Mouse (Mus musculus): ENCODE measurements around the gene Ankrd63. TPM values are rescaled to one million over a fixed set of nuclear protein-coding genes. Genes with fewer than 3 reads are reported as not detected.

Gene Ankrd63
- polyA plus RNA-seq, 1 experiment from 2014 or later, result not detected

- DNase-seq (ENCODE audit: low spot score), result no peak
- Histone ChIP-seq H3K27me3 (ENCODE audit: control insufficient read depth, insufficient read depth, low read length) (peaks cover 6% of the 10 kb centered on the region; the same call in 1 of the 2 replicates), H3K4me3 (ENCODE audit: low read depth, low read length) (no peak overlapping the region), H3K9ac (ENCODE audit: low read length) (no peak overlapping the region), H3K36me3 (ENCODE audit: control insufficient read depth, insufficient read depth, low read length) (no peaks in the 10 kb centered on the region), H3K27ac (replicated peaks; ENCODE audit: low read depth, low read length) (no peak overlapping the region), H3K9me3 (ENCODE audit: control insufficient read depth, low read length) (no peaks in the 10 kb centered on the region), H3K4me2 (ENCODE audit: low read depth, severe bottlenecking) (no peak overlapping the region), H3K4me1 (ENCODE audit: control insufficient read depth, insufficient read depth, low read length) (peaks cover 11% of the 10 kb centered on the region)
- ATAC-seq (ENCODE audit: insufficient number of reproducible peaks, low FRiP score, low TSS enrichment, low read depth), result no peak
- 27% methylated on average over 8 of the region's 8 CpGs for WGBS
Measured at GRCm38 (mm10) chr2:118729816-118730621, 26.3 kb upstream of the Ankrd63 start.

DNA sequence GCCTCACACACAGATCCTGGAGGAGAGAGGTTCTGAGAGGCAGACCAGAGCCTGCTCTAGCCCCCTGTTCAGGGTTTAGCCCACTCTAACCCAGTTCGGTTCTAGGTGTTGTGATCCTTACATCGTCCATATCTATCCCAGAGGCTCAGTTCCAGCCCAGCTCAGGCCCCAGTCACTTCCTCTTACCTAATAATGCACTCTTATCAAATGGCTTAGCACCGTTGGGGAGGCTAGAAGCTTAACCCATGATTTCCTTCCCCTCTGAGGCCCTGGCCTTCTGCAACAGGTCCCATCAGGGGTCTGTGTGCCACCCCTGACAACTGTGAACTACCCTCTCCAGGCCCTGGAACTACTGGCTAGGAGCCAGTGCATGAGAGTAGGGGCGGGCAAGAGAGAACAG is 25.4 kb upstream of the Ankrd63 start:
- no peak overlapping the region for H3K4me2 ChIP-seq (ENCODE audit: low read depth, severe bottlenecking)
- H3K9ac ChIP-seq (ENCODE audit: low read length), result 0 out of 2 replicates have a peak overlapping the region, but pooled peaks have one; percentile 22
- no peak overlapping the region for H3K27ac ChIP-seq (replicated peaks; ENCODE audit: low read depth, low read length)
- no peaks in the 10 kb centered on the region for H3K9me3 ChIP-seq (ENCODE audit: control insufficient read depth, low read length)
- 35% methylated on average over 4 of the region's 4 CpGs for WGBS
- no peaks in the 10 kb centered on the region for H3K36me3 ChIP-seq (ENCODE audit: control insufficient read depth, insufficient read depth, low read length)
- DNase-seq (ENCODE audit: low spot score) (no peak), ATAC-seq (ENCODE audit: insufficient number of reproducible peaks, low FRiP score, low TSS enrichment, low read depth) (no peak)
- H3K4me3 ChIP-seq (ENCODE audit: low read depth, low read length), result no peak overlapping the region
- peaks cover 11% of the 10 kb centered on the region for H3K4me1 ChIP-seq (ENCODE audit: control insufficient read depth, insufficient read depth, low read length)
- H3K27me3 ChIP-seq (ENCODE audit: control insufficient read depth, insufficient read depth, low read length), result peaks cover 6% of the 10 kb centered on the region; the same call in 1 of the 2 replicates

GRCm38 (mm10) chr2:118728337-118728736 is 24.6 kb upstream of the Ankrd63 start, which contains the start of gene Plcb2:
Gene Plcb2, minus strand, starts transcription at chr2:118728438.
- 9% methylated on average over 7 of the region's 7 CpGs for WGBS
- peak; percentile 54; the same call in 1 of the 2 replicates for ATAC-seq (ENCODE audit: insufficient number of reproducible peaks, low FRiP score, low TSS enrichment, low read depth)
- H3K4me3 ChIP-seq (ENCODE audit: low read depth, low read length), result no peak within 1 kb of the TSS
- H3K4me1 ChIP-seq (ENCODE audit: control insufficient read depth, insufficient read depth, low read length), result peaks cover 11% of the 10 kb centered on the region
- DNase-seq (ENCODE audit: low spot score), result no peak
- H3K9me3 ChIP-seq (ENCODE audit: control insufficient read depth, low read length), result no peaks in the 10 kb centered on the region
- H3K27me3 ChIP-seq (ENCODE audit: control insufficient read depth, insufficient read depth, low read length), result peaks cover 6% of the 10 kb centered on the region; the same call in 1 of the 2 replicates
- no peak within 1 kb of the TSS for H3K27ac ChIP-seq (replicated peaks; ENCODE audit: low read depth, low read length)
- 0 out of 2 replicates have a peak within 1 kb of the TSS, but pooled peaks have one; percentile 22 for H3K9ac ChIP-seq (ENCODE audit: low read length)
- no peak within 1 kb of the TSS for H3K4me2 ChIP-seq (ENCODE audit: low read depth, severe bottlenecking)
- H3K36me3 ChIP-seq (ENCODE audit: control insufficient read depth, insufficient read depth, low read length), result no peaks in the 10 kb centered on the region

DNA sequence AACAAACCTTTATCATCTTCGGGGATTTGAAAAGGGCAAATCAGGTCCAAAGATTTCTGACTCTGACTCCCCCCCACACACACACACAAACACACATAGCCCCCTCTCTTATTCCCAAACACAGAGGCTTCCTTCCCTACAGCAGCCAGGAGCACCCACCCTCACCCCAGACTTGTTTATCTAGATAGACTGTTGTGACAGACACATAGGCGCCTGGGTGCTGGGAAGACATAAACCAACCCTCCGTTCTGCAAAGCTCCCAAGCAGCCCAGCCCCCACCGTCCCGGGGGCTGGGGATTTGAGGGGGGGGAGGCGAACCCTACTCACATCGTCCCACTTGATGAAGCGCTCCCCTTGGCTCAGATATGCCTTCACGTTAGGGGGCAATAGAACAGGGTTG is 24.1 kb upstream of the Ankrd63 start:
- no peak for DNase-seq (ENCODE audit: low spot score)
- H3K9ac ChIP-seq (ENCODE audit: low read length), result no peak overlapping the region
- H3K4me3 ChIP-seq (ENCODE audit: low read depth, low read length), result no peak overlapping the region
- H3K27ac ChIP-seq (replicated peaks; ENCODE audit: low read depth, low read length), result no peak overlapping the region
- H3K36me3 ChIP-seq (ENCODE audit: control insufficient read depth, insufficient read depth, low read length), result no peaks in the 10 kb centered on the region
- no peak for ATAC-seq (ENCODE audit: insufficient number of reproducible peaks, low FRiP score, low TSS enrichment, low read depth)
- 17% methylated on average over 9 of the region's 9 CpGs for WGBS
- no peaks in the 10 kb centered on the region for H3K9me3 ChIP-seq (ENCODE audit: control insufficient read depth, low read length)
- no peak overlapping the region for H3K4me2 ChIP-seq (ENCODE audit: low read depth, severe bottlenecking)
- peaks cover 6% of the 10 kb centered on the region; the same call in 1 of the 2 replicates for H3K27me3 ChIP-seq (ENCODE audit: control insufficient read depth, insufficient read depth, low read length)
- peaks cover 11% of the 10 kb centered on the region for H3K4me1 ChIP-seq (ENCODE audit: control insufficient read depth, insufficient read depth, low read length)

DNA sequence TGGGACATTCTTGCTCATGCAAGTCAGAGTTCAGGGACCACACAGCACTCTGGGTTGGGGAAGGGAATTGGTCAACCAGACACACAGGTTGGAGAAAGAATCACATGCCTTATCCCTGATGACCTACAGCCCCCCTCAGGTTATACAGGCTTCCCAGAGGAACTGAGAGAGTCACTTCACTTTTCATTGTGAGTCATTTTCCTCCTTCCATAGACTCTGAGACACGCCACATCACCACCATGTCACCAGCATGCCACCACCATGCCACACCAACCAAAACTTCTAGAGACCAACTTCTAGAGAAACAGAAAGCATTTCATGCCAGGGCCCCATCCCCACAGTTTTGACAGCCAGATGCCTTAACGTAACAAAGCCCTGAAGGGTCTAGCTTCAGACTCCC is 23.1 kb upstream of the Ankrd63 start:
- Histone ChIP-seq H3K27ac (replicated peaks; ENCODE audit: low read depth, low read length) (no peak overlapping the region), H3K9me3 (ENCODE audit: control insufficient read depth, low read length) (no peaks in the 10 kb centered on the region), H3K4me2 (ENCODE audit: low read depth, severe bottlenecking) (no peak overlapping the region), H3K27me3 (ENCODE audit: control insufficient read depth, insufficient read depth, low read length) (peaks cover 6% of the 10 kb centered on the region; the same call in 1 of the 2 replicates), H3K4me1 (ENCODE audit: control insufficient read depth, insufficient read depth, low read length) (peaks cover 11% of the 10 kb centered on the region), H3K9ac (ENCODE audit: low read length) (no peak overlapping the region), H3K4me3 (ENCODE audit: low read depth, low read length) (no peak overlapping the region), H3K36me3 (ENCODE audit: control insufficient read depth, insufficient read depth, low read length) (no peaks in the 10 kb centered on the region)
- ATAC-seq (ENCODE audit: insufficient number of reproducible peaks, low FRiP score, low TSS enrichment, low read depth), result no peak
- no peak for DNase-seq (ENCODE audit: low spot score)
- WGBS, result 80% methylated on average over 2 of the region's 2 CpGs

- 86% methylated on average over 4 of the region's 4 CpGs for WGBS
- no peak overlapping the region for H3K4me2 ChIP-seq (ENCODE audit: low read depth, severe bottlenecking)
- no peak overlapping the region for H3K4me3 ChIP-seq (ENCODE audit: low read depth, low read length)
- no peak overlapping the region for H3K9ac ChIP-seq (ENCODE audit: low read length)
- no peaks in the 10 kb centered on the region for H3K36me3 ChIP-seq (ENCODE audit: control insufficient read depth, insufficient read depth, low read length)
- H3K9me3 ChIP-seq (ENCODE audit: control insufficient read depth, low read length), result no peaks in the 10 kb centered on the region
- no peak for DNase-seq (ENCODE audit: low spot score)
- H3K27ac ChIP-seq (replicated peaks; ENCODE audit: low read depth, low read length), result no peak overlapping the region
- H3K27me3 ChIP-seq (ENCODE audit: control insufficient read depth, insufficient read depth, low read length), result no peaks in the 10 kb centered on the region
- ATAC-seq (ENCODE audit: insufficient number of reproducible peaks, low FRiP score, low TSS enrichment, low read depth), result no peak
- peaks cover 11% of the 10 kb centered on the region for H3K4me1 ChIP-seq (ENCODE audit: control insufficient read depth, insufficient read depth, low read length)
Measured at GRCm38 (mm10) chr2:118725511-118725910, 21.7 kb upstream of the Ankrd63 start.

GRCm38 (mm10) chr2:118723693-118724486 is 20.1 kb upstream of the Ankrd63 start:
- H3K9me3 ChIP-seq (ENCODE audit: control insufficient read depth, low read length), result no peaks in the 10 kb centered on the region
- DNase-seq (ENCODE audit: low spot score) (no peak), ATAC-seq (ENCODE audit: insufficient number of reproducible peaks, low FRiP score, low TSS enrichment, low read depth) (no peak)
- H3K4me3 ChIP-seq (ENCODE audit: low read depth, low read length), result no peak overlapping the region
- no peak overlapping the region for H3K4me2 ChIP-seq (ENCODE audit: low read depth, severe bottlenecking)
- H3K27me3 ChIP-seq (ENCODE audit: control insufficient read depth, insufficient read depth, low read length), result no peaks in the 10 kb centered on the region
- peaks cover 10% of the 10 kb centered on the region for H3K4me1 ChIP-seq (ENCODE audit: control insufficient read depth, insufficient read depth, low read length)
- H3K9ac ChIP-seq (ENCODE audit: low read length), result no peak overlapping the region
- H3K27ac ChIP-seq (replicated peaks; ENCODE audit: low read depth, low read length), result no peak overlapping the region
- H3K36me3 ChIP-seq (ENCODE audit: control insufficient read depth, insufficient read depth, low read length), result no peaks in the 10 kb centered on the region
- WGBS, result 82% methylated on average over 15 of the region's 15 CpGs

DNA sequence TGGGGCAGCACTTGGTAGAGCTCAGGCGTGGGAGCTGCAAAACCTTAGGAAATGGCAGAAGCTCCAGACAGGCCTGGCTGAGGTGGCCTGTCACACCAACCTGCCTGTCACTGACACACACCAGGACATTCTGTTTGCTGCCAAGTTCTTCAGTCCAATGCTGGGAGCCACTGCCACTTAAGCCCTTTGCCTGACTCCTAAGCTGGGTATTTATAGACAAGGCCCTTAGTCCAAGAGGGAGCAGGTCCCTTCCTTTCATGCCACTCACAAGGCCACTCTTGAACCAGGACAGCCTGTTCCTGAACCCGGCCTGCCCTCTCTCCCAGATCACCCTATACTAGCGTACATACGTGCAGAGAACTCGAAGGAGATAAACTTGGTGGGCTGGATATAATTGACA is 12.9 kb upstream of the Ankrd63 start:
- peaks cover 1% of the 10 kb centered on the region for H3K4me1 ChIP-seq (ENCODE audit: control insufficient read depth, insufficient read depth, low read length)
- H3K4me3 ChIP-seq (ENCODE audit: low read depth, low read length), result no peak overlapping the region
- no peak overlapping the region for H3K4me2 ChIP-seq (ENCODE audit: low read depth, severe bottlenecking)
- no peaks in the 10 kb centered on the region for H3K9me3 ChIP-seq (ENCODE audit: control insufficient read depth, low read length)
- 84% methylated on average over 5 of the region's 5 CpGs for WGBS
- H3K9ac ChIP-seq (ENCODE audit: low read length), result no peak overlapping the region
- peaks cover 13% of the 10 kb centered on the region for H3K27me3 ChIP-seq (ENCODE audit: control insufficient read depth, insufficient read depth, low read length)
- DNase-seq (ENCODE audit: low spot score), result no peak
- ATAC-seq (ENCODE audit: insufficient number of reproducible peaks, low FRiP score, low TSS enrichment, low read depth), result no peak
- H3K36me3 ChIP-seq (ENCODE audit: control insufficient read depth, insufficient read depth, low read length), result no peaks in the 10 kb centered on the region
- H3K27ac ChIP-seq (replicated peaks; ENCODE audit: low read depth, low read length), result no peak overlapping the region

Measured in limb, embryonic 11.5 days (tissue).